Mouse (Mus musculus): ENCODE data around the gene App.

DNA sequence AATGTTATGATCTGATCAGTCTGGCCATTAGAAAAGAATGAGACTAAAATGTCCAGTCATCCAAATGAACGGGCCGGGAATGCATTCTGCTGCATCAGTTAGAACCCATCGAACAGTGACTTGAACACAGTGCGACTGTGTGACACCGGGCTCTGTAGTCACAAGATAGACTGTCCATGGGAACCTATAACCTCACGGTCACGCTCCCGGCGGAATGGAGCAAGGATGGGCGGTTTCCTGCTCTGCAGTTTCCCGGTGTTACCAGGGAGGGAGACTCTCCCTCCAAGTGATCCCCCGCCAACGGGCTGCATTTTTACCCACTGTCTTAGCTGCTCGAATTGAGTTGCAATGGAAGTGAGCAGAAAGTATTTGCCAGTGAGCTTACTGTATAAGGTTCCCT is 87.3 kb downstream of the App start:
- no peak for TF ChIP-seq CTCF (IDR thresholded peaks at IDR 0.05; ENCODE audit: borderline replicate concordance, control insufficient read depth, extremely low read depth, insufficient read depth, low read length, poor library complexity)
- no peak for TF ChIP-seq POLR2A (IDR thresholded peaks at IDR 0.05; ENCODE audit: control insufficient read depth, extremely low read depth, insufficient read depth, low read length, poor library complexity)

All from thymus, adult 2 months (tissue).